Mouse (Mus musculus) urinary bladder, postnatal 14 days (tissue): ENCODE results near the gene Kcnh1.

ENCODE experiments used
- DNase-seq: peaks from one replicate; pipeline ENCODE4 v3.0.0; 2021; ENCODE audit warnings: low spot score

Gene Kcnh1

GRCm38 (mm10) chr1:192415813-192416212 is 225.2 kb downstream of the Kcnh1 start:
- DNase-seq = no peak

DNA sequence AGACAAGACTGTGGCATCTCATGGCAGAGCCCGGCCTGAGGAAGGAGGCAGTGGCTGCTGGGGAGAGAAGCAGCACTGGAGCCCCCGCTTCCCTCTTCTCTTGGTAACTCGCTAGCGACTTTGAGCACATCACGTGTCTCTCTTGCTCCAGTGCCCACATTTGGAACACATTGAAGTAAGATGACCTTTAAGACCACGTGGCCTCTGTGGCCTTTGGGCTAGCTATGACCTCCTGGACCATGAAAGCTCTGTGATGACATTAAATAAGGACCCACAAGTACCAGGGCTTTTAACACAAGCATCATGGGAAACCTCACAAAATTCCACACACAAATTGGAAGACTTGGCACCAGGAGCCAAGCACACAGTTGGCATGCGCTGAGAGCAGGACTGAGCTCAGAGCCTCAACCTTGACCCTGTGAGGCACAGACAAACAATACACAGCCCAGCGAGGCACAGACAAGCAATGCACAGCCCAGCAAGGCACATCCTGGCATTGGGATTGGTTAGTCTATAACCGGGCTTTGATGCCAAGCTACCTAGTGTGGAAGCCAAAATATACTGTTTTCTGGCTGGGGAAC is 225.8 kb downstream of the Kcnh1 start:
- DNase-seq = no peak

- DNase-seq = no peak
Observed at GRCm38 (mm10) chr1:192419176-192419575, 228.6 kb downstream of the Kcnh1 start.

- no peak for DNase-seq
Observed at GRCm38 (mm10) chr1:192421377-192422166, 231.0 kb downstream of the Kcnh1 start.

DNA sequence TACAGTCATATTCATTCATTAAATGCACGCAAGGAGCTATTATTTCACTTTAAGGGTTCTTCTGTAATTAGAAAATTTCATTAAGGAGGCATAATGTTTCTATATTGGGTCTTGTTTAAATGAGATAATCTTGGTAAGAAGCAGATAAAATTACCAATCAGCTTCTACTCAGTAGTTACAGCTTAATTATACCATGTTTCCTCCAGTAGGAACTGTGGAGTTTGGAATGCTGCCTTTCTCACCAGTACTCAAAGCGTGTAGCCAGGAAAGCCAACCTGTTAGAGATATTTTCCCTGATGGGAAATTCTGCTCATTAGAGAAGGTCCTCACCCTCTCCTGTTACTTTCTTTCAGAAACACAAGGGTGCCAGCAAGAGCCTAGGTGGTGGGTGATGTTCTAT is 240.8 kb downstream of the Kcnh1 start:
- no peak for DNase-seq

DNA sequence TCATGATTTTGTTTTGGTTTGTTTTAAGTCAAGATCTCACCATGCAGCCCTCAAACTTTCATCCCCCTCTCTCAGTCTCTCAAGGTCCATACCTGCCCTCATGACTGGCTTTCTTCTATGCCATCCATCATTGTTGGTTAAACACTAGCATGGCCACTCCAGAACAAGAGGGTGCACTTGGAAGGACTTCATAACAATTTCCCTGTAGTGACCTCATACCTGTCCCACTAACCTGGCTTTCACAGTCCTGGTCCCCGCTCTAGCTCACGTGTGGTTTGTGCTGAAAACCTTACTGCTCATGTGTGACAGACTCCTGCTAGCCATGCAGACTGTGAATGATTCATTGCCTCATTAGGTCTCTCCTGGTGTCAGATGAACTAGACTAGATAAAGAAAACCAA is 244.9 kb downstream of the Kcnh1 start:
- no peak for DNase-seq

GRCm38 (mm10) chr1:192439151-192439837 is 248.7 kb downstream of the Kcnh1 start:
- DNase-seq = no peak

DNA sequence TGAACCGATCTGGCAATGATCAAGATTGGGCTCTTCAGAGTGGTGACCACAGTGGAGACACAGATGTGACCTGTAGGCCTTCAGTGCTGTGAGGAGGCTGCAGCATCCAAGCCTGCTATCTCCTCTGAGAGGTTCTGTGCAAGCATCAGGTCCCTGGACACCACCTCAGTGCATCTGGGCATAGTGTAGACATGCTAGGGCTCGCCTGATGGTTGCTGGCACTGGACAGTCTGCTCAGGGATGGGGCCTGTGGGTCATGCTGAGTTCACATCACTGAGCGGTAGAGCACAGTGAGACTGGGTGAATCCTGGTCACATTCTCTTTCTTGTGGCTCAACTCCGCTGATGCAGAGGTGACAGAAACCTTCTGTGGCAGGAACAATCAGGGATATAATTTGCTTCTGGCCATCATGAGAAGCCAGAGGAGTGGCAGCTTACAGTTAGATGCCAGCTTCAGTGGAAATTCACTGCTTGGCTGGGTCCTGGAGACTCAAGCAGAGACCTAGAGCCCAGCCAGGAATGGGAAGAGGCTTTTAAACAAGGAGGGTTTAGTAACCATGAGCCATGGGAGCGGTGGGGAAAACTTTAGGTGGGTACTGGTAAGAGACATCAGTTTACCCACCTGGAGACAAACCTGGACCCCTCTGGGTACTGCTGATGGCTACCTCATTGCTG is 252.3 kb downstream of the Kcnh1 start:
- DNase-seq = no peak

DNA sequence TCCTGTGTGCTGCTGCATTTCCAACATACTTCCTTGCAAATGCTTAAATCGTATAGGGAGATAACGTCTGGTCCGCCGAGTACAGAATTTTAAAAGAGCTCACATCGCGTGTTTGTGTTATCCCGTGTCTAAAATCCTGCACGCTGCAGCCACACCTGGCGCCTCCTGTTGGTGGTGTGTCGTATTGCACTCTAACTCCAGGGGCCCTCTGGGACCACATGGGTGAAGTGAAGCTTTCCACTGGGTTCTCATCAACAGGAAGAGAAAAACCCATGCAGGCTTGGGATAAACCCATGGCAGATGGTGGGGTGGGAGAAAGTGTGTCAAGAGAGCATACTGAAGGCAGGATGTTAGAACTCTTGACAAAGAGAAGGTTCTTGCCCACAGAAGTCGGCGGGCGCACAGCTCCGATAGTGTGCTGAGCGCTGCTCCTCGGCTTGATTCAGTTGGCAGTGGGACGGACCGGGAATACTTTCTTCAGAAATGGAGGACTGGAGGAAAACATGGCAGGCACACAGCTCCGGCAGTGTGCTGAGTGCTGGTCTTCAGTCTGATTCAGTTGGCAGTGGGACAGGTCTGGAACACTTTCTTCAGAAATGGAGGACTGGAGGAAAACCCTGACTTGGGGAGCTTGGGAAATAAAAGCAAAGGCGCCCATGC is 253.6 kb downstream of the Kcnh1 start:
- DNase-seq = no peak

GRCm38 (mm10) chr1:192444658-192445447 is 254.3 kb downstream of the Kcnh1 start:
- DNase-seq = peak; percentile 67

DNA sequence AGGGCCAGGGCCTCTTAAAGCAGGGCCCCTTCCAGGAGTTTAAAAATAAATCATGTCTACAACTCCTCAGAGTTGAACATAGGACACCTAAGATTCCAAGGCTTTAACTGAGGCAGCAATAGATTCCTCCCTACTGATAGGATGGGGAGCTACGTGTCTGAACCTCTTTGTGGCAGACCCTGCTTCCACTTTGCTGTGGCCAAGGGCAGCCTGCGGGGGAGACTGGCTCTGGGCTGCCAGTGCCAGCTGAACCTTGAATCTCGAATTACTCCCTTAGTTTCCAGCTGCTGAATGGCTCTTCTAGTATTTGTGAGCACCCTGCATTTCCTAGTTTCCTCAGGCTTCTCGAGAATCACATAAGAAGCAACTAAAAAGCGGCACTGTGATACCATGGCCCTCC is 255.6 kb downstream of the Kcnh1 start:
- DNase-seq = no peak

DNA sequence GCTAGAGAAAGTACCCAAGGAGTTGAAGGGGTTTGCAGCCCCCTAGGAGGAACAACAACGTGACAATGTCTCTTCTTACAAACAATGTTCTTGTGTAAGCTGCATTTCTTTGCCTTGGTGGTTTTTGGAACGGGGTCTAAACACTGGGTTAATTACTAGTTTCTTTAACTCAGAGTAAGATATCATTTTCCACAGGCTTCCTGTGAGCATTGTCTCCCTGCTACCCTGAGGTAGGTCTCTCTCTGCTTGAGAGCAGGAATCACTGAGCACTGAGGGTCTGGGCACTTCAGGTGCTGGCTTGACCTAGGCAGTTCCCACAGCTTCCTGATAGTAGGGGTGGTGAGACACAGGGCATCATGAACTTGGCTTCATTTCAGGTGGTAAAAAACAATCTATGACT is 257.1 kb downstream of the Kcnh1 start:
- no peak for DNase-seq

DNA sequence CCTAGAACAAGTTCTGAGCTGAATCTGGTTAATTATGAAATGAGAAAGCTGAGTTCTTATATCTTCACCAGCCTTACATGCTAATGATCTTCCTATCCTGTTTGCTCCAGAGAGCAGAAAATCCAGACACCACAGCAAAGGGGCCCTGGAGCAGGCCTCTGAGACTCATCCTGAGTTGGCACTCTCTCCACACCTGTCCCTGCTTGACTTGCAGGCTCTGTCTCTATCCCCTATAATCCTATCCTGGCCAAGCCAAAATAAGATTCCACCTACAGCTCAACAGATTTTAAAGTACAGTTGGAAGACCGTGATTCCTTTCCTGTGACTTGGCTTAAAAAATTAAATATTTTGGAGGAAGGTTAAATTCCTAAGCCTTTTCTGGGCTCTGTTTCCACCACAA is 257.9 kb downstream of the Kcnh1 start:
- DNase-seq = no peak

DNA sequence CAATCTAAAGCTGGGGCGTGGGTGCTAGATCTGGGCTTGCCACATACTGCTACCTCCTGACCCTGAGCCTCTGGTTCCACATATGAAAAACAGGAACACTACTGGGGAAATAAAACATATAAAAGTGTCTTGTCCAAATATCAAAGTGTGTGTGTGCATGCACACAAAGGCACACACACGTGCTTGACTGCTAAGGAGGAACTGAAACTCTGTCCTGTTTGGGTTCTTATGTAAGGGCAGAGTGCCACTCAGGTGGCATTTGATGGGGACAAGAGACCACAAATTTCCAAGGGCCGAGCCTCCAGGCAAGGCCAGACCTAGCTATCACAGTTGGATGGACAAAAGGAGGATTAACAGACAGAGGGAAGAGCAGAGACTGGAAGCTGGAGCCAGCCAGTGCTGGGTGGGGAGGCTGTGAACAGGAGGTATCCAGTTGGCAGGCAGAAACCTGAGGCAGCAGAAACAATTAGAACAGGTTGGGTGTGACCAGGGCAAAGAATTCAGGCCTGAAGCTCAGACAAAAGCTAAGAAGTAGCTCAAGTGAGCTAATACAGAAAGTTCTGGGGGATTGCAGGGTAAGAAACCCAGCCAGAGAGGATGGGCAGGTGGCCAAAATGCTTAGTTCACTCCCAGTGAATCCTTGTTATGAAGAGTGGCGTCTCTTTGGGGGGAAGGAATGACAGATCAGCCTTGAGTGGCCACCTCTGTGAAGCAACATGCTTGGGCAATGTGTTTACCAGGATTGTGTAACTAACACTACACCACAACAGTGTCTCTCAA is 259.2 kb downstream of the Kcnh1 start:
- no peak for DNase-seq

- DNase-seq = no peak
Observed at GRCm38 (mm10) chr1:192450425-192450824, 259.9 kb downstream of the Kcnh1 start.

- no peak for DNase-seq
Observed at GRCm38 (mm10) chr1:192451722-192452121, 261.1 kb downstream of the Kcnh1 start.

GRCm38 (mm10) chr1:192454501-192454900 is 263.9 kb downstream of the Kcnh1 start:
- DNase-seq = no peak

DNA sequence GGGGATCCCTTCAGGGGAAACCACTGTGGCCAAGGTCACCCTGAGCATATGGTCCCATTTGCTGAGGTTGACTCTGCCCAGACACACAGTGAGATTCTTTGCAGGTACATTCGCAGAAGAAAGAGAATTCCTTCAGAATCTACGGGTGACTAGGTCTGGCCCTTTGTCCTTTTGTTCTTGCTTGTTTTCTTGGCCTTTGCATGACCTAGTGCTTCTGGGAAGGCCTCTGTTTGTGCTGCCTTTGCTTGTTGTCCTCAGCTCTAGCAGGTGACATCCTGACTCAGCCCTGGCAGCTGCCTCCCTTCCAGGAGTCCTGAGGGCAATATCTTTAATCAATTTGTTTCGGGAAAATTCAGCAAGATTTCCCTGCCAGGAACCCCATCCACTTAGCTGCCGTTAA is 264.4 kb downstream of the Kcnh1 start:
- no peak for DNase-seq

DNA sequence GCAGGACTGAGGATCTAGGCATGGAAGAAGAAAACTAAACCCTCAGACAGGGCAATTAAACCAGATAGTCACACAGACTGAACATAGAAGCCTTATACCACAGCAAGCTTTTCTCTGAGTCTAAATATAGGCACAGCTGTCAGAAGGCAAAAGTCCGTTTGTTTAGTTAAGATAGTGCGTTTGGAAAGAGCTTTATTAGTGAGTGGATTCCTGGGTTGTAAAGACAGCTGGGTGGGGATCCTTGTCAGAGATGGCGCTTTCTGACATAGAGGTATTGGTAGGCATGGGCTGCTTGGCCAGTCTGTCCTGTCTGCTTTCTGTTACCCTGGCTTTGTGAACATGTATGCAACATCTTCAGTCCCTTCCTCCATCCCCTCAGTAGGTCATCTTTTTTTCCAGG is 266.5 kb downstream of the Kcnh1 start:
- DNase-seq = no peak

DNA sequence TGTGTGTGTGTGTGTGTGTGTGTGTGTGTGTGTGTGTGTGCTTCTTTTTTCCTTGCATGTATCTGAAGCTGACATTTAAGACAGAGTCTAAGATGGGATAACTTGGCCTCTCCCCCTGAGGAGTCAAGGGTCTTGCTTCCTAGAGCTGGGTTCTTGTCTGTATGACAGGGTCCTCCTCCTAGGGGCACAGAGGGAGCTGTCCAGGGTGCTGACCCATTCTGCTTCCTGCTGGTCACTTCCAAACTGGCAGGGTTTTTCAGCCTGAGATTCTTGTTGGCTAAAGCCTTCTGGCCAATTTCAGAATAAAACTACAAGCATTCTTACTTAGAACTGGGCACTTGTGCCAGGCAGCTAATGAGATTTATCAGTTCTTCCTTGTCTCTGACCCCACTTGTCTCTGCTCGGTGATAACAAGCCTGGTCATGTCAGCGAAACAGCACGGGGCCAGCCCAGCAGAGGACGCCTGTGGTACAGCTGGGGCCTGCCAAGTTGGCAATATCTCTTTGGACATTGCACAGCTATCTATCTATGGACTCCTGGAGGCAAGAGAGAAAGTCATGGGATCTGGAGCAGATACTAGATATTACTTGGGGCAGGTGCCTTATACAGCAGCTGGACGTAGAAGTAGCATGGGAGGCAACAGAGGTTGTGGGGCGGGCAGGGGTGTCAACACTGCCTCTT is 267.1 kb downstream of the Kcnh1 start:
- DNase-seq = peak; percentile 46
